Mouse (Mus musculus): ENCODE results near the gene Nid2.

Gene Nid2

DNA sequence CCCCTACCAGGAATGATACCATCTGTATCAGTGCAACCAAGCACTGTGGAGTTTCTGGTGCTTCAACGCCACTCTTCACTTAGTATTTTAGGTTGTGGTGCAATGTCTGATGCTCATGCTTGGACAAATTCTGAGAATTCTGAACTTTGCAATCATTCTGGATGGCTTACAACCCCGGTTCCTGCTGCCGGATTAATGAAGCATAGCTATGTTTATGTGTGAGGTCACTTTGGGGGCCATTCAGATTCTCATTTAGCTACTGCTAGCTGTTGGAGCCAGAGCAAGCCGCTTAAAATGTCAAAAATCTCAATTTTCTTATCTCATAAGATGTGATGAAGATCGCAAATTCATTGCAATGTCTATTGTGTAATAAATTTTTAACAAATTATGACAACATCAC is 6.2 kb upstream of the Nid2 start:
- no peak for DNase-seq (ENCODE audit: low read depth)

DNA sequence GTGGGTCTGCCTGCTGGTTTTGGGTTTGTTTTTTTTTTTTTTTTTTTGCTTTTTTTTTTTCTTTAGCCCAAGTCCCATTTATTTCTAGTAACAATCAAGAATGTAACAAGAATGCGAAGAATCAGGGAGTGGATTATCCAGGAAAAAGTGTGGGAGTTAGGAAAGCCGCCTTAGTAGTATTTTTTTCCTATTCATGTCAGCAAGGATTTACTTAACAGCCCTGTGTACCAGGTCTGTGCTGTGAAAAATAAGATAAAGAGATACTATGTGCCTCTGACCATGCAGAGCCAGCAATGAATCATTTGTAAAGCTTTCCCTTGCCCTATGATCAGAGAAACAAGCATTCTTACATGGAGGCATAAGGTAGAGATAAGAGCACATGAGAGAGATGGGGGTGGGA is 4.8 kb upstream of the Nid2 start:
- DNase-seq (ENCODE audit: low read depth) = no peak

GRCm38 (mm10) chr14:19746731-19747130 is 4.3 kb upstream of the Nid2 start:
- DNase-seq (ENCODE audit: low read depth) = no peak

- no peak for DNase-seq (ENCODE audit: low read depth)
Measured at GRCm38 (mm10) chr14:19749743-19750142, 1.3 kb upstream of the Nid2 start.

DNA sequence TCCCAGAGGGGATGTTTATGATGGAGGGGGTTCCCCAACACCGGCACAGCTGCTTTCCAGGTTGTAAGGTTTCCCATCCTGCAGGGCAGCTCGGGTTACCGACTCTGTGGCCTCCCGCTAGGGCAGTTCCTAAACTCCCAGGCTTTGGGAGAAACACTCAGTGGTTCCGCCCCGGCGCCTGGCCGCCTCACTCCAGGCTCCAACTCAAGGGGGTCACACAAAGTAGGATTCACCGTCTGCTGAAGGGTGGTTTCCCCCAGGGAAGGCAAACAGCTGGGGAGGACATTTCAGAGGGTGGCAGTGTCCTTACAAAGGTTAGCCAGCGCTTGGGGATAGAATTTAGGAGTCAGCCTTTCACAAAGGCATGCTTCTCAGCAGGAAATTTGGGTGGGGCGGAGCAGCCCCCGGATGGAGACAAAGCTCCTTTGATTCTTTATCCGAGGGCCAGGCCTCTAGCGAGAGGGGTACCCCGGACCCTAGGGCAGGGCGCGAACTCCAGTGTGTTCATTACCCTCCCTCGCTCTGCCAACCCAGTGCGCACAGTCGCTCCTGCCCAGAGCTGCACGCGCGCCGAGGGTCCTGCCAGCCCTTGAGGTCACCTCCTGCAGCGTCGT is 547 bp upstream of the Nid2 start:
- no peak for DNase-seq (ENCODE audit: low read depth)

GRCm38 (mm10) chr14:19752276-19752675 is 1.2 kb downstream of the Nid2 start:
- no peak for DNase-seq (ENCODE audit: low read depth)

DNA sequence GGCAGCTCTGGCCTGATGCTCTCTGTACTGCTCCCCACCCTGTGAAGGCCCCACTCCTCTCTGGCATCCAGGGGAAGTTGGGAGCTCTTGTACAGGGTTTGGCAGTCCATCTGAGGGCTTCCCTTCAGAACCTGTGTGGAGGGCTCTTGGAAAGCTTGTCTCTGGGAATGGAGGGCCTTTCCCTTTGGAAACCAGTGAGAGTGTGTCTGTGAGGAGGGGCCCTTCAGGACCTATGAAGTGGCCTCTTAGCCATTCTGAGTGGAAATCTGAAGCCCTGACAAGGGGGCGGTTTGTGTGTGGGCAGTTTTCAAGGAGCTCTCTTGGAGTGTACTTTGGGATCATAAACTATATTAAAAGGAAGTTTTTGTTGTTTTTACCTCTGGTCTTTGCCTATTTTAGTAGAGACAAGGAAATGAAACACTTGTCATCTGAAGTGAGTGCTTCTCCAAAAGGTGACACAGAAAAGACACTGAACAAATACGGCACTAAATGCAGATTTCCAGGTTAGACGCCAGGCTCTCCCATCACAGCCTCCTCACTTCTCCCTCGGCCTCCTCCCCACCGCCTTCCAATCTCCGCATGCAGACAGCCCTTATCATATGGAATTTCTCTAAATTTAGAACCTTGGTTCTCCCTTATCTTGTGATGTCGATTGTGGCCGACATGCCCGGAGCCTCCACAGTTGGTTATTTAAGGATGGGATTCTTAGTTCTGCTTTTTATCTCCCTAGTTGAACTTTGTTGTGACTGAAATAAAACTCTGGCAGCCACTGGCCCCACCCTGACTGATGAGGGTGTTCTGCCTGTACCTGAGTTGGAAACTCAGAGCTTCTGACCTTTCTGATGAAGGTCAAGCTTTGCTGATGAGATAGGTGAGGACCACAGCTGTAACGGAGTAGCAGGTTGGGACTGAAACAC is 8.5 kb downstream of the Nid2 start:
- no peak for DNase-seq (ENCODE audit: low read depth)

DNA sequence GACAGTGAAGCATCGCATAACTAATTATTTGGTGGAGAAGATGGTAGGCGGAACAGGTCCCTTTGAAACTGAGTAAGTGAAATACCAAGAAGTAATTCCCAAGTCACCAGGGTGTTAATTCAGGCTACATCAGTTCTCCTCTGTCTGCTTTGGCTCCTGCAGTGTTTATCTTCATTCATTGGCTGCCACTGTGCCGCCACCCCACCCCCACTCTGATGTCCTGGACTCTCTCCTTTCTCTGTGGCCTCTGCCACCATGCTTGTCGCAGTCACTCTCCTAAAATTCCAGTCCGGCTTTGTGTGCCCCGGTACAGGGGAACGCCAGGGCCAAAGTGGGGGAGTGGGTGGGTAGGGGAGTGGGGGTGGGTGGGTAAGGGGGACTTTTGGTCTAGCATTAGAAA is 9.7 kb downstream of the Nid2 start:
- DNase-seq (ENCODE audit: low read depth) = no peak

- DNase-seq (ENCODE audit: low read depth) = no peak
Measured at GRCm38 (mm10) chr14:19762014-19762413, 10.9 kb downstream of the Nid2 start.

DNA sequence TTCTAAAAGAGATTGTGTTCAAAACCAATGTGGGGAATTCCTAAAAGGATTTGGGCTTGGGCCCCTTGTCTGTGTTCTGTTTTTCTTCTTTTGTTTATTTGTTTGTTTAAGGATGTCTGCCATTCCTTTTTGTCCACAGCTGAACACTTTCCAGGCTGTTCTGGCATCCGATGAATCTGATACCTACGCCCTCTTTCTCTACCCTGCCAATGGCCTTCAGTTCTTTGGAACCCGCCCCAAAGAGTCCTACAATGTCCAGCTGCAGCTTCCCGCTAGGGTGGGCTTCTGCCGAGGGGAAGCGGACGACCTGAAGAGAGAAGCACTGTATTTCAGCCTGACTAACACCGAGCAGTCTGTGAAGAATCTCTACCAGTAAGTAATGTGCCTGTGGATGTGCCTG is 12.5 kb downstream of the Nid2 start:
- no peak for DNase-seq (ENCODE audit: low read depth)

GRCm38 (mm10) chr14:19764331-19764730 is 13.3 kb downstream of the Nid2 start:
- DNase-seq (ENCODE audit: low read depth) = no peak

DNA sequence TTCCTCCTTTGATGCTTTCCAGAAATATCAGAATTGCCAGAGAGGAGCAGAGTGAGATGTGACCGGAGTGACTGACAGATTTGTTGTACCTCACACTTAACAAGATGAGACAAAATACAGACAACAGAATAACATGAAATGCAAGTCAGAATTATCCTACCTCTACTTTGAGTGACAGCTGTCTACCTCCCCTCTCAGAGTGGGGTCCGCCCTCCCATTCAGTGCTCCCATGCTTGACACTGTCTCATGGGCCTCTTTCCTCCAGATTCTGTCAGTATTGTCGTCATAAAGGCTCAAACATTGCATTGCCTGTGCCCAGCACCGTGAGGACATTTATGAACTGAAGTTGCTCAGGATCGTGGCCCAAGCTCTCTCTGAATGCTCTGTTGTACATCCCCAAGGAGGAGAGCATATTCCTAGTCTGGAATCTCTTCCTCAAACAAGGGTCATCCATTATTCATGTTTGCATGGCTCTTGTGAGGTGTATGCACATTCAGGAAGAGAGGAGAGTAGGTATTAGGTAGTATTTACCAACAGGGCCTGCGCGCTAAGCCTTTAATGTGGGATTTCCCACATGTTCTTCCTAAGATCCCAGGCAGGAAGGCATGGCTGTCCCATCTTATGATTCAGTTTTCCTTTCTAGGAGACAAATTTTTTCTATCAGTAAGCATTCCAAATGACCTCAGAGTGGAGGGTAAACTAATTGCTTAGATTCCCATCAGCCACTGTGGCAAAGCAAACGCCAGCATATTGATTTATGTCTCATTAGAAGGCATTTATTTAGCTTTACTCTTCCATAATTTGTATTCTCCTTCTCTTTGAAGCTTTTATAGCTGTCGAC is 14.7 kb downstream of the Nid2 start:
- DNase-seq (ENCODE audit: low read depth) = no peak

GRCm38 (mm10) chr14:19766380-19766649 is 15.2 kb downstream of the Nid2 start:
- DNase-seq (ENCODE audit: low read depth) = no peak

GRCm38 (mm10) chr14:19768648-19769047 is 17.6 kb downstream of the Nid2 start:
- no peak for DNase-seq (ENCODE audit: low read depth)

DNA sequence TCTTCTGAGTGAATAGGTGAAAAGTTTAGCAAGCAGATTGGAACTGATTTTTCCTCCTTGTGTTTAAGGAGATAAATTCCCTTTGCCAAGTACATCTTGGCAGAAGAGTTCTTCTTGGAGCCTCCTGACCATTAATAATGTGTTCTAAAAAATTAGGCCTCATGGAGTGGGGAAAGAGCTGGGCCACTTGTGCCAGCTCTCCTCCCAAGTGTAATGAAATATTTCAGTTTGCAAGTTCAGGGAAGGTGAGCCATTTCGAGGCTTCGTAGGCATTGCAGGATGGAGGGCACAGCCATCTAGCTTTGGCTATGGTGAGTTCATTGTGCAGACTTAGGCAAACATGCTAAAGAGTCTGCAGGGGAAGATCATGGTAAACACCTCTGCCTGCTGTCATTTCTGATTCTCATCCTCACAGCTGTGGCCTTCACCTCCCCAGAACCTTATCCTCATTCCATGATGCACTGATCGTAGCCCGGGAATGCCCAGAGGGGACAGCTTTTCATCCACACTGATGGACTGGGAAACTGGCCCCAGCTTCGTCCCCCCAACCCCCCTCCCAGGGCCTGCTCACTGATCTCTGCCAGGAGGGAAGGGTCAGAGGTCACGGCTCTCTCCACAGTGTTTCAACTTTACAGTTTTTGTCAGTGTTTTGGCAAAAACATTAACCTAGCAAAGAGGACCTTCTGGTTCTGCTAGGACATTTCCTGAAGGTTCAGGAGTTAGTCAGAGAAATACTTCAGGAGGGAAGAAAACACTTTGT is 18.6 kb downstream of the Nid2 start:
- no peak for DNase-seq (ENCODE audit: low read depth)

DNA sequence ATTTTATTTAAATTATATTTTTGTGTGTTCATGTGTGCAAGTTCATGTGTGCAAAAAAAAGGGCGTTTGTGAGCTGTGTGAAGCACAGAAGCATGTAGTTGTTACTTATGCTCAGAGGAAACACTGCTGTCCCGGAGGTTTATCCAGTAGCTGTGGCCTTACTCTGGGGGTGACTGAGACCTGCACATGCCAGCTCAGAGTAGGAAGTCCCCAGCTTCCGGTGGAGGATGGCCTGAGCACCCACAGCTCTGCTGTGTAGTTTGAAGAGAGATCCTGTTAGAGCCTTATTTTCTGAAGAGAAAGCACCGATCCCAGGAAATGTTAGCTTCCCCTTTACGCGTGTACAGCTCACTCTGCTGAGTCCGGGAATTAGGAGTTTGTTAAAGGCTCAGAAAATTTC is 20.1 kb downstream of the Nid2 start:
- no peak for DNase-seq (ENCODE audit: low read depth)

- DNase-seq (ENCODE audit: low read depth) = no peak
Measured at GRCm38 (mm10) chr14:19774036-19774628, 23.1 kb downstream of the Nid2 start.

GRCm38 (mm10) chr14:19775491-19775890 is 24.4 kb downstream of the Nid2 start:
- DNase-seq (ENCODE audit: low read depth) = no peak

- no peak for DNase-seq (ENCODE audit: low read depth)
Measured at GRCm38 (mm10) chr14:19776179-19776578, 25.1 kb downstream of the Nid2 start.

DNA sequence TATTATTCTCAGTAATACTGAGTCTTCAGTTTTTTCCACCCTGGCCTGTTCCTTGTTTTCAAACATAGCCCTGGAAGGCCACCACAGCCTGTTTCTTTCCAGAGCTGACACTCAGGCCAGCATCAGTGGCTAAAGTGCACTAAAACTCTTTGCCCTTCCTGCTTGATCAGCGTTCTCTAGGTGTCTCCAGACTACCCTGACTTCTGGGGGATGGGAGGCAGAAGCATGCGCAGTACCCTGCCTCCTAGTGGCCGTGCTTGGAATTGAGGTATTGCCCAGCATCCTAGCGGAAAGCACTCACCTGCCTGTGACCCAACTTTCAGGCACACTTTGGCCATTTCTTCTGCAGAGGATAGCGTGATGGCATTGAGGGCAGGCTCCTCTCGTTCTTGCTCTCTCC is 25.8 kb downstream of the Nid2 start:
- DNase-seq (ENCODE audit: low read depth) = no peak

DNA sequence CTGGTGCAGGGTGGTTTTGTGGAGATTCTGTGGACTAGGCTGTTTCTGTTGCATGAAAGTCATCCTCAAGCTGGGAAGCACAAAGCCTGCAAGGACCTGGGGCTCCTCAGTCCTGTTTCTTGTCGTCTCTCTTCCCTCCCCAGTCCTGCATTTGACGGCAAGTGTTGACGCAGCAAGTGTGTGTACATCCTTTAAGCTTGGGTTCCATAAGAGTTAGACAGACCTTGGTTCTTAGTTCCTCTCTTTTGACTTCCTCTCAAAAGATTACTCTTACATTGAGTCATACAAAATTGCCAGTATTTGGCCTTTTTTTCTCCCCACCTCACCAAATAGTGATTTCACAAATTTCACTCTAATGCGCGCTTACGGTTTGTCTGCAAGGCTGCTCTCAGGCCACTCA is 26.3 kb downstream of the Nid2 start:
- no peak for DNase-seq (ENCODE audit: low read depth)

- no peak for DNase-seq (ENCODE audit: low read depth)
Measured at GRCm38 (mm10) chr14:19777945-19778344, 26.9 kb downstream of the Nid2 start.
